Mouse (Mus musculus): ENCODE results near the gene Cab39l.

DNA sequence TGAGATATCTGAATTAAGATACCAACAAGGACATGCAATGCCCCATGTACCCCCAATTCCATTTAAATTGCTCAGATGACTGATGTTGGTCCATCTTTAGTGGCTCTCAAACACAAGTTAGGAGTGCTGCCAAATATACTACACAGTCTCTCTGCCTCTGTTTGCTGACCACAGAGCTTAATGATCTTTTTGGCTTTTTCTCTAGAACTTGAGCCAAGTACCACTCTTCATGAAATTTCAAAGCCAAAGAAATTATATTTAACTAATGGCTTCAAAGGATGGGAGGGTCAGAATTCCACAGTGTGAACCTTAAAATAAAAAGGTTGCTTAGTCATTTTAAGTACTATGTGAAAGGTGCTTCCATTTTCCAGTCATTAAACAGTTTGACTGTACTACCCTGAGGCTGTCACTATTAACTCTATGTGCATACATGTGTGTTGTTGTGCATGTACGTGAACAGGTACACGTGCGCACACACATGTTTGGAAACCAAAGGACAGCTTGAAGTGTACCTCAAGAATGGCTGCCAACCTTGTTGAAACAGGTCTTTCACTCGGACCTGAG is 44.6 kb downstream of the Cab39l start:
- TF ChIP-seq CTCF (IDR thresholded peaks at IDR 0.05; ENCODE audit: low read depth) (no peak), EP300 (IDR thresholded peaks at IDR 0.05; ENCODE audit: low read depth) (no peak)

All from liver, embryonic 14.5 days (tissue).